10 mouse cellular contexts compared by ENCODE assay signal in the genomic region with DNA sequence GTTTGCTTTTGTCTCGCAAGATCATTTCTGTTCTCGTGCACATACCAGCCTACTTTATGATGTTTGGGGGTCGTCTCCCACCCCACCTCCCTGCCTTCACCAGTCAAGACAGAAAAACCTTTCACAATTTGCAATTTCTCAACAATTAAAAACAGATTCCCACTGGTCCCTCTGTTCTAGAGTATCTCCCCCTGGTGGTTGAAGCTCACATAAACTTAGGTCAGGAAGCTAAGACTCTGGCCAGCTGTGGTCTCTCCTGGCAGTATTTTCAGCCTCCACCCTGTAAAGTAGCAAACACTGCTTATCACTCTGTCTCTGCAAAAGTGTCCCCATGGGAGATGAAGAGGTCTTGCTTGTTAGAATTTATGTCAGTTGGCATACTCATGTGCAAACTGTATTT. TPM values are rescaled to one million over a fixed set of nuclear protein-coding genes. Genes with fewer than 3 reads are reported as not detected.
DNase-seq lines count a peak whose midpoint lies in the region; ATAC-seq and TF ChIP-seq lines count a peak whose summit lies in the region.
"Had no signal": no experiment of that assay in that cellular context is flagged by ENCODE, and none has a peak within 500 bp of the region (broad histone marks: within the 10 kb centered on the region; RNA-seq: fewer than 3 reads in every experiment).

No protein-coding gene starts in this region.

- TF ChIP-seq POLR2A in thymus, adult 2 months (IDR thresholded peaks at IDR 0.05; ENCODE audit: control insufficient read depth, extremely low read depth, insufficient read depth, low read length, poor library complexity), result no peak

- H3K36me3 ChIP-seq in thymus, adult 2 months (ENCODE audit: control insufficient read depth, insufficient read depth, low read length), result no peaks in the 10 kb centered on the region

- no peak overlapping the region for H3K27ac ChIP-seq in thymus, adult 2 months (ENCODE audit: control insufficient read depth, insufficient read depth, low read length)
- H3K27ac ChIP-seq: neural tube, embryonic 13.5 days had no signal

- no peak for TF ChIP-seq CTCF in thymus, adult 2 months (IDR thresholded peaks at IDR 0.05; ENCODE audit: borderline replicate concordance, control insufficient read depth, extremely low read depth, insufficient read depth, low read length, poor library complexity)

- peak; percentile 46 for DNase-seq in adrenal gland, postnatal 10 days
- no peak for DNase-seq in adrenal gland, postnatal 4 days (ENCODE audit: low spot score in 2 of 2)
- peak; percentile 9 for DNase-seq in thymus, adult 2 months
- DNase-seq in thymus, adult 18-20 months, result no peak
- peak; percentile 56 for DNase-seq in heart, postnatal 4 days
- DNase-seq in right cerebral cortex, postnatal 25 days, result no peak

- H3K4me1 ChIP-seq in thymus, adult 2 months (replicated peaks; ENCODE audit: control insufficient read depth, insufficient read depth, low read length), result no peaks in the 10 kb centered on the region
- H3K4me1 ChIP-seq: neural tube, embryonic 13.5 days had no signal

- peak; percentile 95 for ATAC-seq in megakaryocyte progenitor cell, adult 5-6 weeks (replicated peaks; ENCODE audit: poor library complexity)
- no peak for ATAC-seq in cerebellum, adult (ENCODE audit: insufficient number of reproducible peaks, low FRiP score, low TSS enrichment)

- H3K27me3 ChIP-seq in thymus, adult 2 months (ENCODE audit: control insufficient read depth, insufficient read depth, low read length), result no peaks in the 10 kb centered on the region
- H3K27me3 ChIP-seq: neural tube, embryonic 13.5 days had no signal

- 82% methylated on average over 3 of the region's 3 CpGs for whole genome bisulfite sequencing in thymus, adult 2 months

- no peak overlapping the region for H3K4me3 ChIP-seq in thymus, adult 2 months (ENCODE audit: control insufficient read depth, insufficient read depth, low read length)
- H3K4me3 ChIP-seq: neural tube, embryonic 13.5 days had no signal

RNA-seq across cellular contexts. Expression of gene Zar1l, which starts 32.8 kb away (rescaled TPM):
- not detected for total RNA-seq in adrenal gland, postnatal 10 days (2021)
- total RNA-seq in adrenal gland, postnatal 4 days (2021), result not detected
- not detected in 2 replicates for polyA plus RNA-seq in thymus, adult 2 months (2012; rRNA removed)
- not detected for total RNA-seq in heart, postnatal 4 days (2021)
- not detected in 2 replicates for total RNA-seq in megakaryocyte progenitor cell, adult 5-6 weeks (2015)
- not detected in 2 replicates for total RNA-seq in megakaryocyte progenitor cell, adult 5-6 weeks (2017)
- polyA plus RNA-seq: C2C12; neural tube, embryonic 13.5 days had no signal

RNA-seq across cellular contexts. Expression of gene Brca2, which starts 37.2 kb away (rescaled TPM):
- total RNA-seq in adrenal gland, postnatal 10 days (2021), result 10 to 100 TPM; 12.9 to 15.1 TPM
- total RNA-seq in adrenal gland, postnatal 4 days (2021), result 10 to 100 TPM; 25.3 to 27.3 TPM
- 7.6 and 11.5 TPM in 2 replicates for polyA plus RNA-seq in thymus, adult 2 months (2012; rRNA removed)
- 10 to 100 TPM; 19.6 to 22.8 TPM for total RNA-seq in heart, postnatal 4 days (2021)
- total RNA-seq in megakaryocyte progenitor cell, adult 5-6 weeks (2015), result 36.1 and 52.9 TPM in 2 replicates
- total RNA-seq in megakaryocyte progenitor cell, adult 5-6 weeks (2017), result 37.4 and 45.7 TPM in 2 replicates

Comparison
In these comparisons a context has a peak if more than half of its experiments do, and no peak if none do; other contexts are left out.
1. DNase-seq: peak in adrenal gland, postnatal 10 days (single experiment), thymus, adult 2 months (single experiment) and heart, postnatal 4 days (single experiment); none in adrenal gland, postnatal 4 days (0 of 2), thymus, adult 18-20 months (0 of 2) and right cerebral cortex, postnatal 25 days (single experiment).